Mouse (Mus musculus): ENCODE measurements around the gene Fam25c. TPM values are rescaled to one million over a fixed set of nuclear protein-coding genes. Genes with fewer than 3 reads are reported as not detected.

Fam25c gene
- not detected in 2 replicates for polyA plus RNA-seq (2016; fragmentation: Nextera tagmentation; extraction: Ambion mirVana)

- H3K4me2 ChIP-seq, result no peak within 1 kb of the TSS
- WGBS, result 87% methylated on average over 6 of the region's 6 CpGs
- no peaks in the 10 kb centered on the region for H3K9me3 ChIP-seq
- no peaks in the 10 kb centered on the region for H3K4me1 ChIP-seq
- H3K27me3 ChIP-seq, result 0 out of 2 replicates have a peak, but pooled peaks cover 5% of the 10 kb centered on the region
- no peak within 1 kb of the TSS for H3K27ac ChIP-seq
- no peak within 1 kb of the TSS for H3K4me3 ChIP-seq (replicated peaks)
- H3K36me3 ChIP-seq (replicated peaks), result no peaks in the 10 kb centered on the region
- no peak for ATAC-seq (ENCODE audit: low FRiP score)
- no peak within 1 kb of the TSS for H3K9ac ChIP-seq
Measured at GRCm38 (mm10) chr14:34355301-34355700, at the start of gene Fam25c. Gene Fam25c, minus strand, starts transcription at chr14:34355433.

- H3K4me2 ChIP-seq, result no peak overlapping the region
- no peaks in the 10 kb centered on the region for H3K4me1 ChIP-seq
- H3K9ac ChIP-seq, result no peak overlapping the region
- peaks cover 57% of the 10 kb centered on the region for H3K36me3 ChIP-seq (replicated peaks)
- H3K9me3 ChIP-seq, result no peaks in the 10 kb centered on the region
- WGBS, result 94% methylated on average over 7 of the region's 7 CpGs
- no peak overlapping the region for H3K27ac ChIP-seq
- H3K4me3 ChIP-seq (replicated peaks), result no peak overlapping the region
- no peaks in the 10 kb centered on the region for H3K27me3 ChIP-seq
- no peak for ATAC-seq (ENCODE audit: low FRiP score)
Measured at GRCm38 (mm10) chr14:34403424-34403823, 48.2 kb upstream of the Fam25c start.

GRCm38 (mm10) chr14:34402871-34403270 lies 47.6 kb upstream of the Fam25c start:
- Histone ChIP-seq H3K4me2 (no peak overlapping the region), H3K4me1 (no peaks in the 10 kb centered on the region), H3K9ac (no peak overlapping the region), H3K36me3 (replicated peaks) (peaks cover 56% of the 10 kb centered on the region), H3K27ac (no peak overlapping the region), H3K27me3 (no peaks in the 10 kb centered on the region), H3K4me3 (replicated peaks) (no peak overlapping the region), H3K9me3 (no peaks in the 10 kb centered on the region)
- WGBS, result 90% methylated on average over 8 of the region's 8 CpGs
- no peak for ATAC-seq (ENCODE audit: low FRiP score)

- Histone ChIP-seq H3K4me1 (no peaks in the 10 kb centered on the region), H3K4me2 (no peak overlapping the region), H3K27me3 (no peaks in the 10 kb centered on the region), H3K9ac (no peak overlapping the region), H3K36me3 (replicated peaks) (peaks cover 41% of the 10 kb centered on the region), H3K27ac (no peak overlapping the region), H3K4me3 (replicated peaks) (no peak overlapping the region), H3K9me3 (no peaks in the 10 kb centered on the region)
- no peak for ATAC-seq (ENCODE audit: low FRiP score)
- WGBS, result 58% methylated on average over 6 of the region's 6 CpGs
Measured at GRCm38 (mm10) chr14:34401135-34401534, 45.9 kb upstream of the Fam25c start.

- no peak overlapping the region for H3K4me3 ChIP-seq (replicated peaks)
- no peak overlapping the region for H3K4me2 ChIP-seq
- H3K27ac ChIP-seq, result no peak overlapping the region
- no peaks in the 10 kb centered on the region for H3K27me3 ChIP-seq
- no peaks in the 10 kb centered on the region for H3K9me3 ChIP-seq
- ATAC-seq (ENCODE audit: low FRiP score), result no peak
- WGBS, result 92% methylated on average over 3 of the region's 3 CpGs
- no peak overlapping the region for H3K9ac ChIP-seq
- H3K4me1 ChIP-seq, result no peaks in the 10 kb centered on the region
- H3K36me3 ChIP-seq (replicated peaks), result peaks cover 35% of the 10 kb centered on the region
Measured at GRCm38 (mm10) chr14:34400021-34400420, 44.8 kb upstream of the Fam25c start.

- H3K27ac ChIP-seq, result no peak overlapping the region
- H3K9me3 ChIP-seq, result no peaks in the 10 kb centered on the region
- H3K4me1 ChIP-seq, result no peaks in the 10 kb centered on the region
- peaks cover 27% of the 10 kb centered on the region for H3K36me3 ChIP-seq (replicated peaks)
- H3K27me3 ChIP-seq, result no peaks in the 10 kb centered on the region
- no peak overlapping the region for H3K4me2 ChIP-seq
- WGBS, result 95% methylated on average over 6 of the region's 6 CpGs
- no peak overlapping the region for H3K9ac ChIP-seq
- no peak overlapping the region for H3K4me3 ChIP-seq (replicated peaks)
- ATAC-seq (ENCODE audit: low FRiP score), result no peak
Measured at GRCm38 (mm10) chr14:34399301-34399700, 44.1 kb upstream of the Fam25c start.

GRCm38 (mm10) chr14:34398901-34399300 lies 43.7 kb upstream of the Fam25c start:
- H3K4me2 ChIP-seq, result no peak overlapping the region
- H3K36me3 ChIP-seq (replicated peaks), result peaks cover 23% of the 10 kb centered on the region
- H3K9ac ChIP-seq, result no peak overlapping the region
- no peak overlapping the region for H3K27ac ChIP-seq
- ATAC-seq (ENCODE audit: low FRiP score), result no peak
- 95% methylated on average over 21 of the region's 21 CpGs for WGBS
- no peak overlapping the region for H3K4me3 ChIP-seq (replicated peaks)
- no peaks in the 10 kb centered on the region for H3K4me1 ChIP-seq
- H3K9me3 ChIP-seq, result no peaks in the 10 kb centered on the region
- no peaks in the 10 kb centered on the region for H3K27me3 ChIP-seq

- no peak overlapping the region for H3K9ac ChIP-seq
- H3K27ac ChIP-seq, result no peak overlapping the region
- no peak for ATAC-seq (ENCODE audit: low FRiP score)
- WGBS, result 96% methylated on average over 5 of the region's 5 CpGs
- H3K27me3 ChIP-seq, result no peaks in the 10 kb centered on the region
- no peak overlapping the region for H3K4me3 ChIP-seq (replicated peaks)
- H3K36me3 ChIP-seq (replicated peaks), result peaks cover 23% of the 10 kb centered on the region
- no peaks in the 10 kb centered on the region for H3K9me3 ChIP-seq
- H3K4me1 ChIP-seq, result peaks cover 6% of the 10 kb centered on the region; the same call in 1 of the 2 replicates
- H3K4me2 ChIP-seq, result no peak overlapping the region
Measured at GRCm38 (mm10) chr14:34397871-34398270, 42.6 kb upstream of the Fam25c start.

- no peak overlapping the region for H3K4me3 ChIP-seq (replicated peaks)
- peak overlapping the region; percentile 25; the same call in 1 of the 2 replicates for H3K27ac ChIP-seq
- peaks cover 6% of the 10 kb centered on the region; the same call in 1 of the 2 replicates for H3K4me1 ChIP-seq
- no peak overlapping the region for H3K9ac ChIP-seq
- no peak for ATAC-seq (ENCODE audit: low FRiP score)
- 35% methylated on average over 4 of the region's 4 CpGs for WGBS
- peaks cover 3% of the 10 kb centered on the region; the same call in 1 of the 2 replicates for H3K36me3 ChIP-seq (replicated peaks)
- H3K4me2 ChIP-seq, result no peak overlapping the region
- no peaks in the 10 kb centered on the region for H3K27me3 ChIP-seq
- H3K9me3 ChIP-seq, result no peaks in the 10 kb centered on the region
Measured at GRCm38 (mm10) chr14:34393295-34393694, 38.1 kb upstream of the Fam25c start.

GRCm38 (mm10) chr14:34382921-34383704 lies 27.9 kb upstream of the Fam25c start:
- Histone ChIP-seq H3K36me3 (replicated peaks) (no peaks in the 10 kb centered on the region), H3K9ac (no peak overlapping the region), H3K9me3 (no peaks in the 10 kb centered on the region), H3K4me2 (no peak overlapping the region), H3K27ac (no peak overlapping the region), H3K4me1 (peaks cover 11% of the 10 kb centered on the region), H3K27me3 (no peaks in the 10 kb centered on the region), H3K4me3 (replicated peaks) (no peak overlapping the region)
- ATAC-seq (ENCODE audit: low FRiP score), result no peak
- 93% methylated on average over 9 of the region's 9 CpGs for WGBS

- peaks cover 12% of the 10 kb centered on the region for H3K4me1 ChIP-seq
- H3K36me3 ChIP-seq (replicated peaks), result no peaks in the 10 kb centered on the region
- no peaks in the 10 kb centered on the region for H3K9me3 ChIP-seq
- ATAC-seq (ENCODE audit: low FRiP score), result peak; percentile 11; the same call in 1 of the 2 replicates
- no peak overlapping the region for H3K4me3 ChIP-seq (replicated peaks)
- no peak overlapping the region for H3K9ac ChIP-seq
- no peaks in the 10 kb centered on the region for H3K27me3 ChIP-seq
- WGBS, result 49% methylated on average over 11 of the region's 11 CpGs
- H3K27ac ChIP-seq, result peak overlapping the region; percentile 27; the same call in 1 of the 2 replicates
- no peak overlapping the region for H3K4me2 ChIP-seq
Measured at GRCm38 (mm10) chr14:34378560-34379331, 23.5 kb upstream of the Fam25c start.

GRCm38 (mm10) chr14:34377121-34377520 lies 21.9 kb upstream of the Fam25c start:
- H3K27me3 ChIP-seq, result no peaks in the 10 kb centered on the region
- H3K4me1 ChIP-seq, result peaks cover 12% of the 10 kb centered on the region
- H3K9ac ChIP-seq, result no peak overlapping the region
- H3K36me3 ChIP-seq (replicated peaks), result no peaks in the 10 kb centered on the region
- 91% methylated on average over 4 of the region's 4 CpGs for WGBS
- H3K4me3 ChIP-seq (replicated peaks), result no peak overlapping the region
- H3K4me2 ChIP-seq, result no peak overlapping the region
- no peak for ATAC-seq (ENCODE audit: low FRiP score)
- no peak overlapping the region for H3K27ac ChIP-seq
- H3K9me3 ChIP-seq, result no peaks in the 10 kb centered on the region
